Mouse (Mus musculus): ENCODE data around the gene Dip2a. TPM values are rescaled to one million over a fixed set of nuclear protein-coding genes. Genes with fewer than 3 reads are reported as not detected.

Dip2a gene
- 6.6 and 6.9 TPM in 2 replicates for polyA plus RNA-seq (2016; fragmentation: Nextera tagmentation; extraction: Ambion mirVana)

- Histone ChIP-seq H3K36me3 (replicated peaks) (peaks cover 12% of the 10 kb centered on the region), H3K4me3 (peak within 1 kb of the TSS; percentile 84), H3K4me1 (peaks cover 23% of the 10 kb centered on the region), H3K27ac (replicated peaks) (peak within 1 kb of the TSS; percentile 94), H3K27me3 (replicated peaks; ENCODE audit: low read depth, poor library complexity, severe bottlenecking) (no peaks in the 10 kb centered on the region; the same call in 1 of the 2 replicates), H3K9me3 (no peaks in the 10 kb centered on the region)
- DNase-seq (ENCODE audit: low spot score): peak; percentile 95
- WGBS: under 1% methylated on average over 94 of the region's 94 CpGs
Measured at GRCm38 (mm10) chr10:76344711-76345539, at the start of gene Dip2a. TSS of gene Dip2a (minus strand) at chr10:76345291.

- H3K9me3 ChIP-seq: no peaks in the 10 kb centered on the region
- peaks cover 91% of the 10 kb centered on the region for H3K36me3 ChIP-seq (replicated peaks)
- DNase-seq (ENCODE audit: low spot score): no peak
- H3K4me1 ChIP-seq: no peaks in the 10 kb centered on the region
- no peak overlapping the region for H3K4me3 ChIP-seq
- H3K27me3 ChIP-seq (replicated peaks; ENCODE audit: low read depth, poor library complexity, severe bottlenecking): no peaks in the 10 kb centered on the region
- WGBS: 92% methylated on average over 12 of the region's 12 CpGs
- H3K27ac ChIP-seq (replicated peaks): no peak overlapping the region
Measured at GRCm38 (mm10) chr10:76392596-76392995, 47.5 kb upstream of the Dip2a start.

GRCm38 (mm10) chr10:76391786-76392185, 46.7 kb upstream of the Dip2a start:
- H3K36me3 ChIP-seq (replicated peaks): peaks cover 89% of the 10 kb centered on the region
- no peak overlapping the region for H3K4me3 ChIP-seq
- no peak overlapping the region for H3K27ac ChIP-seq (replicated peaks)
- WGBS: 86% methylated on average over 9 of the region's 9 CpGs
- no peaks in the 10 kb centered on the region for H3K4me1 ChIP-seq
- H3K9me3 ChIP-seq: no peaks in the 10 kb centered on the region
- peak; percentile 44 for DNase-seq (ENCODE audit: low spot score)
- H3K27me3 ChIP-seq (replicated peaks; ENCODE audit: low read depth, poor library complexity, severe bottlenecking): no peaks in the 10 kb centered on the region

GRCm38 (mm10) chr10:76391166-76391565, 46.1 kb upstream of the Dip2a start:
- no peaks in the 10 kb centered on the region for H3K27me3 ChIP-seq (replicated peaks; ENCODE audit: low read depth, poor library complexity, severe bottlenecking)
- H3K27ac ChIP-seq (replicated peaks): no peak overlapping the region
- no peak for DNase-seq (ENCODE audit: low spot score)
- no peaks in the 10 kb centered on the region for H3K9me3 ChIP-seq
- H3K4me1 ChIP-seq: no peaks in the 10 kb centered on the region
- WGBS: 97% methylated on average over 9 of the region's 9 CpGs
- peaks cover 89% of the 10 kb centered on the region for H3K36me3 ChIP-seq (replicated peaks)
- H3K4me3 ChIP-seq: no peak overlapping the region

GRCm38 (mm10) chr10:76374981-76375380, 29.9 kb upstream of the Dip2a start:
- WGBS: 95% methylated on average over 18 of the region's 18 CpGs
- DNase-seq (ENCODE audit: low spot score): no peak
- H3K4me3 ChIP-seq: no peak overlapping the region
- H3K36me3 ChIP-seq (replicated peaks): peaks cover 97% of the 10 kb centered on the region
- H3K27ac ChIP-seq (replicated peaks): no peak overlapping the region
- no peaks in the 10 kb centered on the region for H3K9me3 ChIP-seq
- no peaks in the 10 kb centered on the region for H3K4me1 ChIP-seq
- H3K27me3 ChIP-seq (replicated peaks; ENCODE audit: low read depth, poor library complexity, severe bottlenecking): no peaks in the 10 kb centered on the region

GRCm38 (mm10) chr10:76371736-76372135, 26.6 kb upstream of the Dip2a start:
- 86% methylated on average over 3 of the region's 3 CpGs for WGBS

GRCm38 (mm10) chr10:76368766-76369165, 23.7 kb upstream of the Dip2a start:
- Histone ChIP-seq H3K27me3 (replicated peaks; ENCODE audit: low read depth, poor library complexity, severe bottlenecking) (no peaks in the 10 kb centered on the region), H3K4me1 (no peaks in the 10 kb centered on the region), H3K4me3 (no peak overlapping the region), H3K36me3 (replicated peaks) (peaks cover 100% of the 10 kb centered on the region), H3K27ac (replicated peaks) (no peak overlapping the region), H3K9me3 (no peaks in the 10 kb centered on the region)
- DNase-seq (ENCODE audit: low spot score): no peak
- 93% methylated on average over 13 of the region's 13 CpGs for WGBS

More at GRCm38 (mm10) chr10:76371736-76372135, 26.6 kb upstream of the Dip2a start:
- no peaks in the 10 kb centered on the region for H3K27me3 ChIP-seq (replicated peaks; ENCODE audit: low read depth, poor library complexity, severe bottlenecking)
- H3K9me3 ChIP-seq: no peaks in the 10 kb centered on the region
- no peak overlapping the region for H3K4me3 ChIP-seq
- no peak for DNase-seq (ENCODE audit: low spot score)
- peaks cover 97% of the 10 kb centered on the region for H3K36me3 ChIP-seq (replicated peaks)
- H3K4me1 ChIP-seq: no peaks in the 10 kb centered on the region
- H3K27ac ChIP-seq (replicated peaks): no peak overlapping the region

- no peaks in the 10 kb centered on the region for H3K4me1 ChIP-seq
Measured at GRCm38 (mm10) chr10:76363233-76363632, 18.1 kb upstream of the Dip2a start.

GRCm38 (mm10) chr10:76358468-76358867, 13.4 kb upstream of the Dip2a start:
- H3K36me3 ChIP-seq (replicated peaks): peaks cover 82% of the 10 kb centered on the region
- no peak overlapping the region for H3K4me3 ChIP-seq
- H3K4me1 ChIP-seq: no peaks in the 10 kb centered on the region
- no peaks in the 10 kb centered on the region for H3K9me3 ChIP-seq
- no peak for DNase-seq (ENCODE audit: low spot score)
- 91% methylated on average over 5 of the region's 5 CpGs for WGBS
- no peak overlapping the region for H3K27ac ChIP-seq (replicated peaks)
- no peaks in the 10 kb centered on the region for H3K27me3 ChIP-seq (replicated peaks; ENCODE audit: low read depth, poor library complexity, severe bottlenecking)

More at GRCm38 (mm10) chr10:76363233-76363632, 18.1 kb upstream of the Dip2a start:
- WGBS: 78% methylated on average over 3 of the region's 3 CpGs
- H3K36me3 ChIP-seq (replicated peaks): peaks cover 83% of the 10 kb centered on the region
- no peaks in the 10 kb centered on the region for H3K9me3 ChIP-seq
- H3K27me3 ChIP-seq (replicated peaks; ENCODE audit: low read depth, poor library complexity, severe bottlenecking): no peaks in the 10 kb centered on the region
- H3K27ac ChIP-seq (replicated peaks): no peak overlapping the region
- DNase-seq (ENCODE audit: low spot score): no peak
- H3K4me3 ChIP-seq: no peak overlapping the region

- Histone ChIP-seq H3K4me1 (no peaks in the 10 kb centered on the region), H3K27me3 (replicated peaks; ENCODE audit: low read depth, poor library complexity, severe bottlenecking) (no peaks in the 10 kb centered on the region), H3K4me3 (no peak overlapping the region), H3K9me3 (no peaks in the 10 kb centered on the region), H3K27ac (replicated peaks) (no peak overlapping the region), H3K36me3 (replicated peaks) (peaks cover 82% of the 10 kb centered on the region)
- no peak for DNase-seq (ENCODE audit: low spot score)
- 91% methylated on average over 8 of the region's 8 CpGs for WGBS
Measured at GRCm38 (mm10) chr10:76357286-76357875, 12.3 kb upstream of the Dip2a start.

GRCm38 (mm10) chr10:76354974-76355373, 9.9 kb upstream of the Dip2a start:
- no peak overlapping the region for H3K27ac ChIP-seq (replicated peaks)
- H3K9me3 ChIP-seq: no peaks in the 10 kb centered on the region
- no peak overlapping the region for H3K4me3 ChIP-seq
- H3K4me1 ChIP-seq: no peaks in the 10 kb centered on the region
- no peak for DNase-seq (ENCODE audit: low spot score)
- H3K36me3 ChIP-seq (replicated peaks): peaks cover 96% of the 10 kb centered on the region
- WGBS: 92% methylated on average over 12 of the region's 12 CpGs
- H3K27me3 ChIP-seq (replicated peaks; ENCODE audit: low read depth, poor library complexity, severe bottlenecking): no peaks in the 10 kb centered on the region

GRCm38 (mm10) chr10:76353986-76354385, 8.9 kb upstream of the Dip2a start:
- no peak for DNase-seq (ENCODE audit: low spot score)
- Histone ChIP-seq H3K27me3 (replicated peaks; ENCODE audit: low read depth, poor library complexity, severe bottlenecking) (no peaks in the 10 kb centered on the region), H3K4me3 (no peak overlapping the region), H3K4me1 (no peaks in the 10 kb centered on the region), H3K9me3 (no peaks in the 10 kb centered on the region), H3K27ac (replicated peaks) (no peak overlapping the region), H3K36me3 (replicated peaks) (peaks cover 96% of the 10 kb centered on the region)
- WGBS: 95% methylated on average over 12 of the region's 12 CpGs

GRCm38 (mm10) chr10:76351953-76352352, 6.9 kb upstream of the Dip2a start:
- no peaks in the 10 kb centered on the region for H3K27me3 ChIP-seq (replicated peaks; ENCODE audit: low read depth, poor library complexity, severe bottlenecking)
- H3K9me3 ChIP-seq: no peaks in the 10 kb centered on the region
- H3K27ac ChIP-seq (replicated peaks): no peak overlapping the region
- DNase-seq (ENCODE audit: low spot score): no peak
- 88% methylated on average over 7 of the region's 7 CpGs for WGBS
- no peaks in the 10 kb centered on the region for H3K4me1 ChIP-seq
- peaks cover 81% of the 10 kb centered on the region for H3K36me3 ChIP-seq (replicated peaks)
- H3K4me3 ChIP-seq: no peak overlapping the region
